Mouse (Mus musculus) liver, adult 2 months (tissue): ENCODE data around the gene Dohh.

ENCODE experiments used
- CTCF ChIP-seq: fragments of 200-500 bp; IDR thresholded peaks from 2 replicates; pipeline ENCODE4 v1.5.1; 2011; ENCODE audit warnings: low read depth, low read length, control low read depth
- POLR2A ChIP-seq: fragments of 200-500 bp; IDR thresholded peaks from 2 replicates; pipeline ENCODE4 v1.6.1; 2011; ENCODE audit warnings: low read length, control low read depth; ENCODE audit not compliant: insufficient read depth; ENCODE audit errors: extremely low read depth

GRCm38 (mm10) chr10:81421041-81421796, 37.0 kb downstream of the Dohh start:
- no peak for TF ChIP-seq POLR2A
- no peak for TF ChIP-seq CTCF
